Mouse (Mus musculus) heart, embryonic 15.5 days (tissue): ENCODE measurements at regions not wholly inside any gene's neighbourhood (a gene's known extent, or its start where the extent isn't known, plus 50 kb on each side); places are given as distances from the start of the nearest gene placed in this dataset.

Experiments used
- ATAC-seq: fragments of 200-750 bp; cut with Nextera tagmentation; replicated peaks from 2 replicates; pipeline ENCODE4 v1.8.0; 2017; ENCODE audit warnings: low read depth, moderate TSS enrichment; ENCODE audit not compliant: insufficient number of reproducible peaks, insufficient read depth, low FRiP score
- H3K27ac ChIP-seq: fragments of 300-500 bp; sonication (generic); 2 replicates; pipeline ENCODE4 v1.5.1; 2015; ENCODE audit warnings: mild to moderate bottlenecking, inconsistent platforms
- H3K27me3 ChIP-seq: fragments of 300-500 bp; sonication (generic); 2 replicates; pipeline ENCODE4 v1.6.1; 2015; ENCODE audit warnings: inconsistent platforms
- H3K36me3 ChIP-seq: fragments of 300-500 bp; sonication (generic); 2 replicates; pipeline ENCODE4 v1.6.1; 2015; ENCODE audit warnings: mild to moderate bottlenecking, inconsistent platforms
- H3K4me1 ChIP-seq: fragments of 300-500 bp; sonication (generic); replicated peaks from 2 replicates; pipeline ENCODE4 v1.6.1; 2015; ENCODE audit warnings: inconsistent platforms
- H3K4me2 ChIP-seq: fragments of 300-500 bp; sonication (generic); 2 replicates; pipeline ENCODE4 v1.6.1; 2015; ENCODE audit warnings: inconsistent platforms, mild to moderate bottlenecking, moderate library complexity
- H3K4me3 ChIP-seq: fragments of 300-500 bp; sonication (generic); 2 replicates; pipeline ENCODE4 v1.5.1; 2015; ENCODE audit warnings: mild to moderate bottlenecking, inconsistent platforms
- H3K9ac ChIP-seq: fragments of 300-500 bp; sonication (generic); 2 replicates; pipeline ENCODE4 v1.6.1; 2015; ENCODE audit warnings: mild to moderate bottlenecking, inconsistent platforms
- H3K9me3 ChIP-seq: fragments of 300-500 bp; sonication (generic); replicated peaks from 2 replicates; pipeline ENCODE4 v1.6.1; 2016; ENCODE audit warnings: inconsistent platforms
- WGBS: fragments of 180-500 bp; shearing (Covaris S2); methylation state at CpG from one replicate; pipeline ENCODE4 v1.1.7; 2015; ENCODE audit warnings: mixed read lengths; 5-methylcytosine and 5-hydroxymethylcytosine counted together

GRCm38 (mm10) chr13:116410682-116411081 is 101.2 kb upstream of the Isl1 start:
- Histone ChIP-seq H3K4me1 (no peaks in the 10 kb centered on the region), H3K27ac (no peak overlapping the region), H3K9ac (no peak overlapping the region), H3K4me2 (no peak overlapping the region), H3K9me3 (no peaks in the 10 kb centered on the region), H3K36me3 (no peaks in the 10 kb centered on the region), H3K4me3 (no peak overlapping the region), H3K27me3 (no peaks in the 10 kb centered on the region)
- ATAC-seq: no peak
- 60% methylated on average over 5 of the region's 5 CpGs for WGBS
